Mouse (Mus musculus) megakaryocyte, embryonic 14.5 days (primary cell): Measurements from ENCODE around the gene Gchfr.

ENCODE experiments used
- FLI1 ChIP-seq: IDR thresholded peaks from 2 replicates; pipeline ENCODE4 v1.6.1; 2012; ENCODE audit warnings: low read length, inconsistent platforms, mixed read lengths
- GATA1 ChIP-seq: IDR thresholded peaks from 3 replicates; pipeline ENCODE4 v1.6.1; 2012; ENCODE audit warnings: mixed read lengths, low read length, inconsistent platforms, borderline replicate concordance

DNA sequence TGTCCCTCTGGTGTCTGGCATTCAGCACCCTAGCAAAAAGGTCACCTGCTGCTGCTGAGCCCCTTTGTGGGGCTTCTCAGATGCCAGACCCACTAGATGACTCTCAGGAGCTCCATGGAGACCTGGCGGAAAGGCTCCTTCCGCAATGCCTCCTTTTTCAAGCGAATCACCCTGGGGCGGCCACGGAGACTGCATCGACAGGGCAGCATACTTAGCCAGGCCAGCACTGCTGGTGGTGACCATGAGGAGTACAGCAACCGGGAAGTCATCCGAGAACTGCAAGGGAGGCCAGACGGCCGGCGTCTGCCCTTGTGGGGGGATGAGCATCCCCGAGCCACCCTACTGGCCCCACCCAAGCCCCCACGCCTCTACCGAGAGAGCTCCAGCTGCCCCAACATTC is 7.3 kb downstream of the Gchfr start:
- TF ChIP-seq GATA1: no peak
- no peak for TF ChIP-seq FLI1
